Mouse (Mus musculus): ENCODE data around the gene Fam228b.

GRCm38 (mm10) chr12:4744486-4744885, 24.6 kb downstream of the Fam228b start:
- TF ChIP-seq POLR2A (IDR thresholded peaks at IDR 0.05; ENCODE audit: insufficient read depth, low read depth, low read length) (no peak), CTCF (IDR thresholded peaks at IDR 0.05; ENCODE audit: insufficient read depth, low read depth, low read length) (no peak)

Data from olfactory bulb, adult 2 months (tissue).